Mouse (Mus musculus) heart, adult 2 months (tissue): ENCODE data around the gene Crbn.

Source experiments
- CTCF ChIP-seq: fragments of 200-600 bp; IDR thresholded peaks from 2 replicates; pipeline ENCODE4 v1.8.1; 2022; ENCODE audit warnings: antibody characterized with exemption, mild to moderate bottlenecking, moderate library complexity
- EP300 ChIP-seq: fragments of 200-500 bp; IDR thresholded peaks from 2 replicates; pipeline ENCODE4 v1.6.1; 2011; ENCODE audit warnings: low read depth, low read length, control low read depth; ENCODE audit not compliant: insufficient read depth
- POLR2A ChIP-seq: fragments of 200-500 bp; IDR thresholded peaks from 2 replicates; pipeline ENCODE4 v1.6.1; 2011; ENCODE audit warnings: mild to moderate bottlenecking, low read depth, low read length, control low read depth; ENCODE audit not compliant: insufficient read depth

DNA sequence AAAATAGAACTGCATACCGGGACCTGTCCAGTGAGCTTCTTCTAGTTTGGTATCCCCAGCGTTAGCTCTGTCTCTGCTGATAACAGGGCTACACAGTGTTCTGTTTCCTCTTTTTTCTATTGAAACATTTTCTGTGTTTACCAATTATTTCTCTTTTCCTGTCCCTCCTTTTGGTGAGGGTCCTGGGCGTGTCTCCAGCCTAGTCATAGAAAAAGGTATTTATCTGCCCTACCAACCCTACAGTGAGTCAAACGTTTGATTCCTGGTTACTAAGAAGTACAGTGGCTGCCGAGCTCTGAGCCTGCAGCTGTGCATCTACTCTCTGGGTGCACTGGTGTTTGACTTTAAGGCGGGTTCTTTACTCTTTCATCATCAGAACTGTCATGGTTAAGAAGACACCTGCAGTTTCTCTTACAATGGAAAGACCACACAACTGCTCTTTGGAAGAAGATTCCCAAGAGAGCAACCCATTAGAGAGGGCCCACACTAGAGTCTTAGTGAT, 50.9 kb downstream of the Crbn start, which contains the start of gene Il5ra:
- TF ChIP-seq CTCF, result no peak
- no peak for TF ChIP-seq EP300
- TF ChIP-seq POLR2A, result no peak
